Mouse (Mus musculus) frontal cortex, postnatal 10 days (tissue): Measurements from ENCODE around the gene Zcwpw1.

Source experiments
- DNase-seq, 2 experiments: peaks; one replicate each; pipeline ENCODE4 v3.0.0; 2022; ENCODE audit warnings: low spot score in 2 of 2, mixed read lengths in 1 of 2

The Zcwpw1 gene

GRCm38 (mm10) chr5:137755425-137755824, 32.2 kb upstream of the Zcwpw1 start:
- no peak for DNase-seq

GRCm38 (mm10) chr5:137756106-137756505, 31.5 kb upstream of the Zcwpw1 start:
- no peak for DNase-seq

GRCm38 (mm10) chr5:137756882-137757661, 30.5 kb upstream of the Zcwpw1 start:
- peak; percentile 69 to 85 for DNase-seq

GRCm38 (mm10) chr5:137757887-137758286, 29.7 kb upstream of the Zcwpw1 start:
- peak; percentile 83 to 94 for DNase-seq

GRCm38 (mm10) chr5:137758921-137759534, 28.6 kb upstream of the Zcwpw1 start:
- DNase-seq = no peak

GRCm38 (mm10) chr5:137759971-137760412, 27.6 kb upstream of the Zcwpw1 start:
- peak; percentile 83 to 91 for DNase-seq

GRCm38 (mm10) chr5:137764609-137765340, 22.8 kb upstream of the Zcwpw1 start:
- no peak for DNase-seq

- DNase-seq = no peak
These were observed 21.3 kb upstream of the Zcwpw1 start for GRCm38 (mm10) chr5:137766270-137766669.

GRCm38 (mm10) chr5:137768475-137768874, 19.1 kb upstream of the Zcwpw1 start:
- no peak for DNase-seq

GRCm38 (mm10) chr5:137770709-137771108, 16.9 kb upstream of the Zcwpw1 start:
- no peak for DNase-seq

GRCm38 (mm10) chr5:137772755-137773154, 14.8 kb upstream of the Zcwpw1 start:
- no peak for DNase-seq

GRCm38 (mm10) chr5:137775587-137776290, 11.9 kb upstream of the Zcwpw1 start:
- DNase-seq = no peak

- DNase-seq = no peak
These were observed 11.1 kb upstream of the Zcwpw1 start for GRCm38 (mm10) chr5:137776408-137776918.

- no peak for DNase-seq
These were observed 10.2 kb upstream of the Zcwpw1 start for GRCm38 (mm10) chr5:137777267-137777845.

GRCm38 (mm10) chr5:137778635-137779034, 9.0 kb upstream of the Zcwpw1 start, which contains the start of gene Ppp1r35:
Ppp1r35 (plus strand) TSS chr5:137778849.
- peak; percentile 93 to 97 for DNase-seq

GRCm38 (mm10) chr5:137779053-137779933, 8.3 kb upstream of the Zcwpw1 start:
- DNase-seq = no peak

- no peak for DNase-seq
These were observed 5.9 kb upstream of the Zcwpw1 start for GRCm38 (mm10) chr5:137781661-137782060.

- DNase-seq = no peak
These were observed 4.6 kb upstream of the Zcwpw1 start for GRCm38 (mm10) chr5:137782776-137783522.

- no peak for DNase-seq
These were observed 3.6 kb upstream of the Zcwpw1 start for GRCm38 (mm10) chr5:137783901-137784540.
